Mouse (Mus musculus) liver, embryonic 11.5 days (tissue): ENCODE results near the gene Copg2. TPM values are rescaled to one million over a fixed set of nuclear protein-coding genes. Genes with fewer than 3 reads are reported as not detected.

Experiments used
- ATAC-seq: fragments of 200-750 bp; cut with Nextera tagmentation; replicated peaks from 2 replicates; pipeline ENCODE4 v1.8.0; 2017; ENCODE audit warnings: moderate number of reproducible peaks, mild to moderate bottlenecking, moderate TSS enrichment, moderate library complexity; ENCODE audit not compliant: low FRiP score
- DNase-seq: peaks from one replicate; pipeline ENCODE4 v3.0.0-alpha.2; 2017; ENCODE audit warnings: low spot score
- H3K27ac ChIP-seq: fragments of 300-500 bp; sonication (generic); 2 replicates; pipeline ENCODE4 v1.5.1; 2014; ENCODE audit warnings: mild to moderate bottlenecking, low read depth, low read length, control low read depth
- H3K27me3 ChIP-seq: fragments of 300-500 bp; sonication (generic); replicated peaks from 2 replicates; pipeline ENCODE4 v1.6.1; 2014; ENCODE audit warnings: low read length, mixed read lengths; ENCODE audit not compliant: control insufficient read depth, insufficient read depth
- H3K36me3 ChIP-seq: fragments of 300-500 bp; sonication (generic); 2 replicates; pipeline ENCODE4 v1.6.1; 2014; ENCODE audit warnings: mild to moderate bottlenecking, low read length, moderate library complexity, mixed read lengths; ENCODE audit not compliant: control insufficient read depth, insufficient read depth
- H3K4me1 ChIP-seq: fragments of 300-500 bp; sonication (generic); replicated peaks from 2 replicates; pipeline ENCODE4 v1.6.1; 2014; ENCODE audit warnings: low read length, mixed read lengths; ENCODE audit not compliant: control insufficient read depth, insufficient read depth
- H3K4me2 ChIP-seq: fragments of 300-500 bp; sonication (generic); 2 replicates; pipeline ENCODE4 v1.6.1; 2014; ENCODE audit warnings: mild to moderate bottlenecking, control low read depth, moderate library complexity
- H3K4me3 ChIP-seq: fragments of 300-500 bp; sonication (generic); 2 replicates; pipeline ENCODE4 v1.5.1; 2014; ENCODE audit warnings: low read depth, low read length, control low read depth
- H3K9ac ChIP-seq: fragments of 300-500 bp; sonication (generic); 2 replicates; pipeline ENCODE4 v1.6.1; 2014; ENCODE audit warnings: low read depth, low read length, control low read depth
- H3K9me3 ChIP-seq: fragments of 300-500 bp; sonication (generic); 2 replicates; pipeline ENCODE4 v1.6.1; 2016; ENCODE audit warnings: low read length, inconsistent platforms, mixed read lengths; ENCODE audit not compliant: control insufficient read depth
- WGBS: fragments of 180-500 bp; shearing (Covaris S2); extraction: QIAGEN DNeasy Blood & Tissue Kit; methylation state at CpG from one replicate; pipeline ENCODE4 v1.1.7; 2014; 5-methylcytosine and 5-hydroxymethylcytosine counted together
- polyA plus RNA-seq: library from polyadenylated mRNA; unstranded; fragments of >200 nt; fragmentation: Nextera tagmentation; extraction: Ambion mirVana; gene quantifications from 2 replicates; pipeline ENCODE4 v1.2.1, GENCODE M21; 2014

Gene Copg2
- polyA plus RNA-seq, 1 experiment from 2014 or later: 17.9 TPM

- H3K4me2 ChIP-seq: no peak overlapping the region
- no peak overlapping the region for H3K4me3 ChIP-seq
- DNase-seq (no peak), ATAC-seq (no peak)
- H3K36me3 ChIP-seq: no peaks in the 10 kb centered on the region
- H3K9ac ChIP-seq: no peak overlapping the region
- 49% methylated on average over 3 of the region's 3 CpGs for WGBS
- no peaks in the 10 kb centered on the region for H3K27me3 ChIP-seq
- H3K4me1 ChIP-seq: no peaks in the 10 kb centered on the region
- H3K27ac ChIP-seq: no peak overlapping the region
- H3K9me3 ChIP-seq: no peaks in the 10 kb centered on the region
Measured at GRCm38 (mm10) chr6:30904033-30904432, 7.4 kb upstream of the Copg2 start.

DNA sequence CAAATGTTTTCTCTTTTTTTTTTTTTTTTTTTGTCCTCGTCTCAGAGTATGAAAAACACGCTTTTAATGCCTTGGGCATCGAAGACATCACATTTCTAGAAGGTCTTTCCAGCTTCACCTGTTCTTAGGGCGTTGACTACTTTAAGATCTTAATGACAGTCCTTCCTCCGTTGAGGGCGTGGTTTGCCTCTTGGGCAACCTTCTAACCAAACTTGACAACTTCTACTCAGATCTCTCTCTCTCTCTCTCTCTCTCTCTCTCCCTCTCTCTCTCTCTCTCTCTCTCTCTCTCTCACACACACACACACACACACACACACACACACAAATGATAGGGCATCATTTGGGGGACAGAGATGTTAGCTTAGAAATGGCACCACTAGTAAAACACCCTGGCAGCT, 926 bp upstream of the Copg2 start:
- peak overlapping the region; percentile 58 for H3K4me2 ChIP-seq
- 56% methylated on average over 6 of the region's 6 CpGs for WGBS
- no peaks in the 10 kb centered on the region for H3K27me3 ChIP-seq
- H3K4me3 ChIP-seq: no peak overlapping the region; the same call in 1 of the 2 replicates
- no peaks in the 10 kb centered on the region for H3K36me3 ChIP-seq
- no peak overlapping the region for H3K27ac ChIP-seq
- no peak for DNase-seq
- H3K9ac ChIP-seq: no peak overlapping the region
- H3K9me3 ChIP-seq: no peaks in the 10 kb centered on the region
- peaks cover 9% of the 10 kb centered on the region; the same call in 1 of the 2 replicates for H3K4me1 ChIP-seq
- no peak for ATAC-seq

DNA sequence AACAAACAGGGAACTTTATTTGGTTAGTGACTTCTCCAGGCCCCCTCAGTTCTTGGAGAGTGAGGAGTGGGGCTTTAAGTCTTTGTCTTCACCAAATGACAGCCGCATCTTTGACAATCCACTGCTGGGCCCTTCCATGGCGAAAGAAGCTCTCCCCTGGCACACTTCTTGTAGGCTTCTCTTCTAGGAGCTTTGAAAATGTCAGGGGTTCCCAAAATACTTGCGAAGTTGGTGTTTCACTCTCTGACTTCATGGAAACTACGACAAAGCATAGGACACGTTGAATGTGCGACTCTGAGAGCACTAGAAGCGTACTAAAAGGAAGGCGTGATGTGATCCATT, 363 bp upstream of the Copg2 start:
- Histone ChIP-seq H3K9me3 (no peaks in the 10 kb centered on the region), H3K36me3 (no peaks in the 10 kb centered on the region), H3K4me2 (peak overlapping the region; percentile 58), H3K27me3 (no peaks in the 10 kb centered on the region), H3K9ac (peak overlapping the region; percentile 77; the same call in 1 of the 2 replicates), H3K27ac (no peak overlapping the region; the same call in 1 of the 2 replicates), H3K4me1 (peaks cover 9% of the 10 kb centered on the region; the same call in 1 of the 2 replicates), H3K4me3 (peak overlapping the region; percentile 74)
- 22% methylated on average over 8 of the region's 8 CpGs for WGBS
- ATAC-seq (no peak), DNase-seq (no peak)

GRCm38 (mm10) chr6:30895819-30896194, 787 bp downstream of the Copg2 start:
- Histone ChIP-seq H3K4me3 (peak overlapping the region; percentile 74), H3K36me3 (no peaks in the 10 kb centered on the region), H3K9me3 (no peaks in the 10 kb centered on the region), H3K4me2 (peak overlapping the region; percentile 58), H3K9ac (peak overlapping the region; percentile 77), H3K27me3 (no peaks in the 10 kb centered on the region), H3K27ac (peak overlapping the region; percentile 84), H3K4me1 (peaks cover 9% of the 10 kb centered on the region; the same call in 1 of the 2 replicates)
- no peak for DNase-seq
- WGBS: 27% methylated on average over 3 of the region's 3 CpGs
- no peak for ATAC-seq

DNA sequence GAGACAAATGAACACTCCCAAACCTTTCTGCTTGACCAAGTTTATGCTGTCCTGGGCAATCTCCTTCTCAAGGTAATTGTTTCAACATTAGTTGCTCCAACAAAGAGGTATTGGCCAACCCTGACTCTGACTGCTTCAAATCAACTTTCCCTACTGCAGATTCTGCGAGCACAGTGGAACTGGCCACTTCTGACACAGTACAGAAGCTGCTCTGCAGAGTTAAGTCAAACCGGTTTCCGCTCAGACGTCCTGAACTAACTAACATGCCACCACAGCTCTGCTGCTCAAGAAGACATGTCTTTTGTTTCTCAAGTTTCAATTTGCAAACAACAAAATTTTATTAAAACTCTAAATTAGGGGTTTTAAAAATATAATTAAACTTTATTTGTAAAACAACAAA, 3.5 kb downstream of the Copg2 start:
- WGBS: 79% methylated on average over 4 of the region's 4 CpGs
- Histone ChIP-seq H3K9ac (no peak overlapping the region), H3K36me3 (no peaks in the 10 kb centered on the region; the same call in 1 of the 2 replicates), H3K27ac (no peak overlapping the region), H3K4me3 (no peak overlapping the region), H3K4me1 (peaks cover 9% of the 10 kb centered on the region; the same call in 1 of the 2 replicates), H3K9me3 (no peaks in the 10 kb centered on the region), H3K4me2 (no peak overlapping the region), H3K27me3 (no peaks in the 10 kb centered on the region)
- DNase-seq: no peak
- no peak for ATAC-seq

DNA sequence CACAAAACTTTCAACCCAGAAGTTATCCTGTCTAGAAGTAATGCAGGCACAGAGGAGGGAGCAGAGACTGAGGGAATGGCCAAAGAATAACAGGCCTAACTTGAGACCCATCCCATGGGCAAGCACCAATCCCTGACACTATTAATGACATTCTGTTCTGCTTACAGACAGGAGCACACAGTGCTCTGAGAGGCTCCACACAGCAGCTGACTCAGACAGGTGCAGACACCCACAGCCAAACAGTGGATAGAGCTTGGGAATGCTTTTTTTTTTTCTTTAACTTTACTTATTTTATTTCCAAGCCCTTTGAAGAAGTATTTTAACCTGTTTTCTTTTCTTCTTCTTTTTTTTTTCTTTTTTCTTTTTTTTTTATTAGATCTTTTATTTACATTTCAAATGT, 4.8 kb downstream of the Copg2 start:
- no peak overlapping the region for H3K4me2 ChIP-seq
- peaks cover 5% of the 10 kb centered on the region; the same call in 1 of the 2 replicates for H3K4me1 ChIP-seq
- DNase-seq: no peak
- no peak overlapping the region for H3K27ac ChIP-seq
- no peaks in the 10 kb centered on the region for H3K9me3 ChIP-seq
- no peak overlapping the region for H3K9ac ChIP-seq
- H3K27me3 ChIP-seq: no peaks in the 10 kb centered on the region
- no peak overlapping the region for H3K4me3 ChIP-seq
- H3K36me3 ChIP-seq: no peaks in the 10 kb centered on the region; the same call in none of the 2 replicates
- no peak for ATAC-seq

DNA sequence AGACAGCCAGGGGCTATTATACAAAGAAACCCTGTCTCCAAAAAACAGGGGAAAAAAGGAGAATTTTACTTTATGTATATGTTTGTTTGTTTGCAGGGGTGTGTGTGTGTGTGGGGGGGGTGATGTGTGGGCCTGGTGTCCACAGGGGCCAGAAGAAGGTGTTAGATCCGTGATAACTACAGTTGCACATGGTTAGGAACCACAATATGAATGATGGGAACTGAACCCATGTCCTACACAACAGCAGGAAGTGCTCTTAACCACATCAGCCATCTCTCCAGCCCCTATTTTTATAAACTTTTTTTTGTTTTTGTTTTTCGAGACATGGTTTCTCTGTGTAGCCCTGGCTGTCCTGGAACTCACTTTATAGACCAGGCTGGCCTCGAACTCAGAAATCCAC, 11.7 kb downstream of the Copg2 start:
- 62% methylated on average over 3 of the region's 3 CpGs for WGBS
- Histone ChIP-seq H3K4me1 (no peaks in the 10 kb centered on the region), H3K9ac (no peak overlapping the region), H3K9me3 (no peaks in the 10 kb centered on the region), H3K27me3 (no peaks in the 10 kb centered on the region), H3K36me3 (peaks cover 6% of the 10 kb centered on the region), H3K27ac (no peak overlapping the region), H3K4me3 (no peak overlapping the region), H3K4me2 (no peak overlapping the region)
- no peak for DNase-seq
- ATAC-seq: no peak

DNA sequence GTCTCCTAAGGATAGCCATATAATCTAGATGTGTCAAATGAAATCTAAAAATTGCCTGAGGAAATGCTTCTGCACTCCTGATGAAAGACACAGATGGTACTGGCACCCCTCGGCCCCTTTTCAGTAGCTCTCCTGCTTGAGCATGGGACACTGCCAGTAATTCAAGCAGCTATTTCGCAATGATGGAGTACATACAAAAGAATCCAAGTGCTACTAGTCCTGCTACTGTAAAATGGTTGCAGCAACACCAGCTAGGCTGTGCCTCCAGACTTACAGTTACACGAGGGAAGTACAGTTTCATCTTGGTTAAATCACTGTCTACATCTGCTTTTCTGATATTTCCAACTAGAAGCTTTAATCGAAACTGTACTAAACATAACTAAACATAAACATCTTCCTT, 13.1 kb downstream of the Copg2 start:
- Histone ChIP-seq H3K4me2 (no peak overlapping the region), H3K9me3 (no peaks in the 10 kb centered on the region), H3K9ac (no peak overlapping the region), H3K4me1 (no peaks in the 10 kb centered on the region), H3K36me3 (peaks cover 6% of the 10 kb centered on the region), H3K4me3 (no peak overlapping the region), H3K27me3 (no peaks in the 10 kb centered on the region), H3K27ac (no peak overlapping the region)
- WGBS: 83% methylated on average over 4 of the region's 4 CpGs
- DNase-seq: no peak
- no peak for ATAC-seq

DNA sequence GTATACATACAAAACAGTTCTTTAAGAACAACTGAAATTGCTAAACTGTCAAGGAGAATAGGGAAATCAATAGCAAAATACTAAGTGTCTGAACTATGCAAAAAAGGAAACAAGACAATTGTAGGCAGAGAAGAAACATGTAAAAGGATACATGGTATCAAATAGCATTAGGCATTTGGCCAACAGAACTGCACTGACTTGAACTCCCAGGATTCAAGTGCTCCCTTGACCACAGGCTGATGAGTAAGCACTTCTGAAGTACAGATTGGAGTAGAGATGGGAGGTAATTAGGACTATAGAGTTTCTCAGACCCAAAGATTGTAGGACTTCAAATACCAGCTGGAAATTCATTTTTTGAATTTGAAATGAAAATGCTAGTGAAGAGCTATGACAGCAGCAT, 19.9 kb downstream of the Copg2 start:
- Histone ChIP-seq H3K4me3 (no peak overlapping the region), H3K9me3 (no peaks in the 10 kb centered on the region), H3K27ac (no peak overlapping the region), H3K27me3 (no peaks in the 10 kb centered on the region), H3K4me2 (no peak overlapping the region), H3K36me3 (peaks cover 4% of the 10 kb centered on the region; the same call in 1 of the 2 replicates), H3K4me1 (no peaks in the 10 kb centered on the region), H3K9ac (no peak overlapping the region)
- DNase-seq (no peak), ATAC-seq (no peak)
